Mouse (Mus musculus): ENCODE data around the gene Bnipl. TPM values are rescaled to one million over a fixed set of nuclear protein-coding genes. Genes with fewer than 3 reads are reported as not detected.

Bnipl gene
- total RNA-seq (2014; rRNA removed) = not detected in 2 replicates
- polyA plus RNA-seq (2015; fragmentation: Nextera tagmentation; extraction: Ambion mirVana) = 0.24 TPM in 1 of 2 replicates, not detected in the other

DNA sequence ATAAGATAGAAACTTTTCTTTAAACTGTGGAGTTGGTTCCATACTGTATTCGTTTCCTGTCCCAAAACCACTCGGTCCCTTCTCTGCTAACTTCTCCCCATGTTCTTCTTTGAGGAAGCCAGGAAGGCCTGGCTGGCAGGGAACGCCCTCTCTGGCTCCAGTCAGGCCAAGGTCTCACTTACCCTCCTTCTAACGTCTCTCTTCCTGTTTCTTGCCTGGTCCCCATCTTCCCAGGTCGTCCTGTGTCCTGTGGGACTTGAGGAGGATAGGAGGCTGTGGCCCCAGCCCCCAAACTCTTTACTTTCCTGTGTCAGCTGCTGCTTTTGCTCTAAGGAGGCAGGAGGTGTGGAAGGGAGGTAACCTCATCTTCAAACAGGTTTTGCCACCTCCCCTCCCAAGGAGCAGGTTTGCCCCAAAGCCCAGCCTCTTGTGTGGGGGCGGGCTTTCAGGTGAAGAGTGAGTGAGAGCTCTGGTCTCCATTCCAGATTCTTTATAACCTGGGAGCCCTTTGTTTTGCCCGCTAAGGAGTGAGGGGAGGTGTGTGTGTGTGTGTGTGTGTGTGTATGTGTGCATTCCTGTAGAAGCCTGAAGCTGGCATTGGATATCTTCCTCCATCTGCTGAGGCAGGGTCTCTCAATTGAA lies at the start of gene Bnipl:
TSS of gene Bnipl (minus strand) at position 411 of the 642 bp plus-strand sequence.
- ATAC-seq = no peak
- Histone ChIP-seq H3K4me1 (ENCODE audit: insufficient read depth, low read length) (no peaks in the 10 kb centered on the region), H3K27me3 (ENCODE audit: insufficient read depth, low read length) (no peaks in the 10 kb centered on the region), H3K4me2 (ENCODE audit: low read depth, low read length) (no peak within 1 kb of the TSS), H3K27ac (no peak within 1 kb of the TSS), H3K9ac (replicated peaks; ENCODE audit: low read length) (no peak within 1 kb of the TSS), H3K4me3 (ENCODE audit: low read length) (no peak within 1 kb of the TSS), H3K36me3 (ENCODE audit: insufficient read depth, low read length) (peaks cover 11% of the 10 kb centered on the region), H3K9me3 (ENCODE audit: low read length) (no peaks in the 10 kb centered on the region)
- 63% methylated on average over 7 of the region's 7 CpGs for WGBS
- no peak for DNase-seq (ENCODE audit: low spot score)
- TF ChIP-seq CTCF (IDR thresholded peaks at IDR 0.05; ENCODE audit: low read depth) = no peak

DNA sequence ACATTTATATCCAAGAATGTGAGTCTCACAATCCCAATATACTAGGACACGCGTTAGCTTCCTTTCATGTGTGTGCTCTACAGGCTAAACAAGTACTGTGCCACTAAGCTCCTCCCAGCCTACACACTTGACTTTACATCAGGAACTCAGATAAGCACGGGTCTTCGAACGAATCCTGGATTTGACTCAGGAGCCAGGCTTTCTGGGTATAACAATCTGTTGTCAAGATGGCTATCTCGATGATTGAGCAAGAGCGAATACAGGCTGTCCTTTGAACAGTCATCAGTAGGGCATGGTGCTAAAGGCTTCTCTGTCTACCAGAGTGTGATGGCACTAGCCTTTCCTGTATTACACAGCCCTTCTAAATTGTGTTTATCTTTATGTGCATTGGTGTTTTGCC lies 47.0 kb upstream of the Bnipl start:
- Histone ChIP-seq H3K4me2 (ENCODE audit: low read depth, low read length) (no peak overlapping the region), H3K27me3 (ENCODE audit: insufficient read depth, low read length) (no peaks in the 10 kb centered on the region), H3K27ac (no peak overlapping the region), H3K9ac (replicated peaks; ENCODE audit: low read length) (no peak overlapping the region), H3K9me3 (ENCODE audit: low read length) (no peaks in the 10 kb centered on the region), H3K36me3 (ENCODE audit: insufficient read depth, low read length) (peaks cover 23% of the 10 kb centered on the region; the same call in 1 of the 2 replicates), H3K4me3 (ENCODE audit: low read length) (no peak overlapping the region), H3K4me1 (ENCODE audit: insufficient read depth, low read length) (no peaks in the 10 kb centered on the region)
- no peak for DNase-seq (ENCODE audit: low spot score)
- no peak for ATAC-seq
- no peak for TF ChIP-seq CTCF (IDR thresholded peaks at IDR 0.05; ENCODE audit: low read depth)
- WGBS = 94% methylated on average over 7 of the region's 7 CpGs

DNA sequence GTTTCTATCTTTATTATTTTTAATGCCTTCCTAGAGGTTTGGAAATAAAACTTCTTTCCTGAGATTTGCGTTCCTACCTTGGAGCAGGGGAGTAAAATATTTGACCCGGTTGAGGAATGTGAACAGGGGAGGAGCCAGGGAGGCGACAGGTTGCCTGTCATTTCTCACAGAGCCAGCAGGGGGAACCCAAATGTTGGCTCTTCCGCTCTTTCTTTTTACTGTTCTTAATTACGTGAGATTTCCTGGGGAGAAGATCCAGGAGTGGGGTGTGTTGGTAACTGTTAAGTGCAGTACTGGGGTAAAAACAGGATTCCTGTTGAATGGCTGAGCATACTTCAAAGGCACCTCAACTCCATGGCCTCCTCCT lies 45.1 kb upstream of the Bnipl start:
- no peak overlapping the region for H3K9ac ChIP-seq (replicated peaks; ENCODE audit: low read length)
- no peaks in the 10 kb centered on the region for H3K9me3 ChIP-seq (ENCODE audit: low read length)
- peaks cover 25% of the 10 kb centered on the region; the same call in 1 of the 2 replicates for H3K36me3 ChIP-seq (ENCODE audit: insufficient read depth, low read length)
- H3K27ac ChIP-seq = no peak overlapping the region
- H3K27me3 ChIP-seq (ENCODE audit: insufficient read depth, low read length) = no peaks in the 10 kb centered on the region
- DNase-seq (ENCODE audit: low spot score) (peak; percentile 56), ATAC-seq (peak; percentile 56; the same call in 1 of the 2 replicates)
- peak; percentile 73 for TF ChIP-seq CTCF (IDR thresholded peaks at IDR 0.05; ENCODE audit: low read depth)
- no peak overlapping the region for H3K4me2 ChIP-seq (ENCODE audit: low read depth, low read length)
- no peak overlapping the region for H3K4me3 ChIP-seq (ENCODE audit: low read length)
- WGBS = 16% methylated on average over 5 of the region's 5 CpGs
- no peaks in the 10 kb centered on the region for H3K4me1 ChIP-seq (ENCODE audit: insufficient read depth, low read length)

DNA sequence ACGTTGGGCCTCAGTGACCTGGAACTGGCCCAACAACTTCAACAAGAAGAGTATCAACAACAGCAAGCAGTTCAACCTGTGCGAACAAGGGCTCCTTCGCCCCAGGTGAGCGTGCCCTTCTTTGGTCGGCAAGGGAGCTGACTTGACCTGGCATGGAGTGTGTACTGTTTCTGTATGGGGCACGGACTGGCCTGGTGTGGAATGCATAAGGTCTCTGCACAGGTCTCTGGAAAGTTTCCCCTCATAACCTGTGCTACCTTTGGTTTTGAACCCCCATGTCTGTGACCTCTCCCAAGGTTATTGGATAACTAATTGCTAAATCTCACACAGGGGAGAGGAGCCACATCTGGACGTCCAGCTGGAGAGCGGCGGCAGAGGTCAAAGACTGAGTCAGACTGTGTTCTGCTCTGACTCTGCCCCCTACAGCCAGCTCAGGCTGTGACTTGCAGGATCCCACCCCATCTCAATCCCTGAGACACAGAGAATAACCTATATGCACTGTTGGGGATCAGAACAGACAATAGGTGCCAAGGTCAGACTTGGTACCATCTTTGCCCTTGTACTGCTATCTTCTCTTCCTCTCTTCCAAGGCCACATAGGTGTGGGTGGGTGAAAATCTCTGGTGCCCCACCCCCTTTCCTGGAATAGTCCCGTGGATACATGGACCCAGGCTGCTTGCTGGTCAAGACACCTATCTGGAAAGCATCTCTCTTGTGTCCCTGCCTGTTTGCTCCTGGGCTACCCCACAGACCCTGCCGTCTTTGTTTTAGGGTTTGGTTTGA lies 44.5 kb upstream of the Bnipl start:
- 82% methylated on average over 11 of the region's 11 CpGs for WGBS
- ATAC-seq = peak; percentile 53

DNA sequence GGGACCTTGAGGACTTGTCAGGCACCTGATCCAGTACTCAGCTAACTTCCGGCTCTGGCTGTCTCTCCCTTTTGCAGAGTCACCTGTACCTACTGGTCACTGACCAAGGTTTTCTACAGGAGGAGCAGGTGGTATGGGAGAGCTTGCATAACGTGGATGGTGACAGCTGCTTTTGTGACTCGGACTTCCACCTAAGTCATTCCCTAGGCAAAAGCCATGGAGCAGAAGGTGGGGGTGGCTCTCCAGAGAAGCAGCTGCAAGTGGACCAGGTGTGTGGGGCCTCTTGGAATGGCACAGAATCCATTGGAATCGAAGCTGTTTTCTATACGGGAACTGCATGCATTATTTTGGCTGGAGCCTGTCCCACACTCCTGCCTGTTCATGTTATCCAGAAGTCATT lies 43.7 kb upstream of the Bnipl start:
- WGBS = 90% methylated on average over 5 of the region's 5 CpGs
- Histone ChIP-seq H3K36me3 (ENCODE audit: insufficient read depth, low read length) (peaks cover 25% of the 10 kb centered on the region; the same call in 1 of the 2 replicates), H3K27ac (no peak overlapping the region)

More for the DNA sequence above, 44.5 kb upstream of the Bnipl start:
- Histone ChIP-seq H3K4me2 (ENCODE audit: low read depth, low read length) (no peak overlapping the region), H3K4me3 (ENCODE audit: low read length) (no peak overlapping the region), H3K36me3 (ENCODE audit: insufficient read depth, low read length) (peaks cover 25% of the 10 kb centered on the region; the same call in 1 of the 2 replicates), H3K4me1 (ENCODE audit: insufficient read depth, low read length) (no peaks in the 10 kb centered on the region), H3K9me3 (ENCODE audit: low read length) (no peaks in the 10 kb centered on the region), H3K9ac (replicated peaks; ENCODE audit: low read length) (no peak overlapping the region), H3K27me3 (ENCODE audit: insufficient read depth, low read length) (no peaks in the 10 kb centered on the region), H3K27ac (no peak overlapping the region)
- no peak for DNase-seq (ENCODE audit: low spot score)
- no peak for TF ChIP-seq CTCF (IDR thresholded peaks at IDR 0.05; ENCODE audit: low read depth)

DNA sequence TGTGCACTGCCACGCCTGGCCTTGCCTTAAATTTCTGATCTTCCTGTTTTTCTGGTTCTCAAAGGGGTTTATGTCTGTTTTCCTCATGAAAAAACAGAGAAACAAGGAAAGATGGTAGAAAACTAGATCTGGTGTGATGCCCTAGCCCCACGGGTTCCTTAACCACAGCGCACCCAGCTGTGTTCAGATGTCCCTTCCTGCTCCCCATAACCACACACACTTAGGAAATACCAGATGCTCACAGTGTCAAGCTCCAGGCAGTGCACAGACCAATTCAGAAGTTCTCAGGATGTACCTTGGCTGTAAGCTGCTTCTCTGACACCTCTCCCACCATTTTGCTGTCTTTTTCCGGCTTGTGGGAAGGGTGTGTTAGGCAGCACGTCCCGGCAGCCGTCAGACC lies 43.3 kb upstream of the Bnipl start:
- no peak for ATAC-seq
- DNase-seq (ENCODE audit: low spot score) = no peak
- no peak overlapping the region for H3K4me2 ChIP-seq (ENCODE audit: low read depth, low read length)
- no peaks in the 10 kb centered on the region for H3K27me3 ChIP-seq (ENCODE audit: insufficient read depth, low read length)
- H3K9me3 ChIP-seq (ENCODE audit: low read length) = no peaks in the 10 kb centered on the region
- 86% methylated on average over 7 of the region's 7 CpGs for WGBS
- H3K9ac ChIP-seq (replicated peaks; ENCODE audit: low read length) = no peak overlapping the region
- no peak overlapping the region for H3K4me3 ChIP-seq (ENCODE audit: low read length)
- H3K4me1 ChIP-seq (ENCODE audit: insufficient read depth, low read length) = no peaks in the 10 kb centered on the region
- H3K27ac ChIP-seq = no peak overlapping the region
- H3K36me3 ChIP-seq (ENCODE audit: insufficient read depth, low read length) = peaks cover 25% of the 10 kb centered on the region; the same call in 1 of the 2 replicates
- TF ChIP-seq CTCF (IDR thresholded peaks at IDR 0.05; ENCODE audit: low read depth) = no peak

More for the DNA sequence above, 43.7 kb upstream of the Bnipl start:
- no peaks in the 10 kb centered on the region for H3K27me3 ChIP-seq (ENCODE audit: insufficient read depth, low read length)
- H3K9ac ChIP-seq (replicated peaks; ENCODE audit: low read length) = no peak overlapping the region
- H3K4me1 ChIP-seq (ENCODE audit: insufficient read depth, low read length) = no peaks in the 10 kb centered on the region
- ATAC-seq (no peak), DNase-seq (ENCODE audit: low spot score) (no peak)
- H3K4me2 ChIP-seq (ENCODE audit: low read depth, low read length) = no peak overlapping the region
- H3K4me3 ChIP-seq (ENCODE audit: low read length) = no peak overlapping the region
- TF ChIP-seq CTCF (IDR thresholded peaks at IDR 0.05; ENCODE audit: low read depth) = no peak
- H3K9me3 ChIP-seq (ENCODE audit: low read length) = no peaks in the 10 kb centered on the region

Data from hindbrain, postnatal 0 days (tissue).